Mouse (Mus musculus) liver (tissue): ENCODE results near the gene Pomgnt2.
A peak's percentile ranks its signal among the peaks of the same experiment; 100 is the strongest.

Experiments used
- DNase-seq: peaks from one replicate; pipeline ENCODE4 v3.0.0-alpha.2; 2020; ENCODE audit warnings: mixed read lengths

The Pomgnt2 gene

DNA sequence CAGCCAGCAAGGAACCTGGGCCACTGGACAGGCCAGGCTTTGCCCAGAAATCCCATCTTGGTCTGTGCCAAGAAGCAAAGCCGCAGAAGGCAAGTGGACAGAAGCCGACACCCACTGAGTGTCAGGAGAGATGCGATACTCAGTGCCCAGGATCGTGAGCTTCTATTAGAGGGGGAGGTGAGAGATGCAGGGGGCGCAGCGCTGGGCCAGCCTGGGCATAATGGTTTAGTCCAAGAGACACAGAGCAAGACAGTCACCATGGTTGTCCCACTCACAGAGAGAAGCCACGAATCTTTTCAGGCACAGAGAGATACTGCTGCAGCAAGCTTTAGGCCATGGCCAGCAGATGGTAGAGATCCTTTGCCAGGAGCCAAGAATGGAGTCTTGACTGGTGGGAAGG is 32.0 kb downstream of the Pomgnt2 start:
- DNase-seq, result no peak

DNA sequence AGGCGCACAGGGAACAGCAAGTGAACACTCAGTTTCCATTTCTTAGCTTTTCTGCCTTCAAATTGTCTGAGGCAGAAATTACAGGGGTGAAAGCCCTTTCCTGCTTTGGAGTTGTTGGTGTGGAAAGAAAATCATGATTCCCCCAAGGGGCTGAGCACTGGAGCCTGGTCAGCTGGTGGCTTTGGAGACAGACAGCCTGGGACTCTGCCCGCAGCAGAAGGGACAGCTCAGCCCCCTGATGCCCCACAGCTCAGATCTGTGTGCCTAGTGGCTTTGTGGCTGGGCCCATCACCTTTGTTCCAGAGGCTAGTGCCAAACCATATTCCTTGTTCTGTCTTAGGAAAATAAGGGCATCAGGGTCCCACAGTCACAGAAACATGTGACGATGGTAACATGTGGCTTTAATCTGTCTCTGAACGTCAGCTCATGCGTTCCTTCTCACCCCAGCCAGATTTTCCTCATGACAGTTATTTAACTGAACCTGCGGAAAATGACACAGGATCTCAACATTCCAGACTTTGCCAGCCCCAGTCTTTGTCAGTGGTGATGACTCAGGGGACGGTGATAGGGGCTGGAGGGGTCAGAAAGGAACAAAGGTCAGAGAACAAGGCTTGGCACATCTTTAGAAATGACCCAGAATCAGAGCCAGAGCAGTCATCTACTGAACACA is 36.8 kb downstream of the Pomgnt2 start:
- DNase-seq, result no peak

DNA sequence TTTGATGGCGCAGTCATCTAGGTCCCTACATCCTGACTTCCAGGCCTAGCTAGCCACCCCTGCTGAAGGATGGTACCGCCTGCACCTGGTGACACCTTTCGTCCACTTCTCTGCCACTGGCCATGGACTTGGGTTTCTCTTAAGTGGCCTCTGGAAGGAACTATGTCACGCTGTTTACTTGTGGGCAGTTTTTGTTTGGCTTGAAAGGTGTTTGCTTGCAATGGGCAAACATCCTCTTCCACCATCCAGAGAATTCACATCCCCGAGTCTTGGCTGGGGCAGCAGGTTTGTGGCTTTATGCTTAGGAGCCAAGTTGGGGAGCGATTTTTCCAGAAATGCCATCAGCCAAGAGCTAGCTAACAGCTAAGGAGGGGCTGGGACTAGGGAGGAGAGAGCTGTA is 44.3 kb downstream of the Pomgnt2 start:
- no peak for DNase-seq

DNA sequence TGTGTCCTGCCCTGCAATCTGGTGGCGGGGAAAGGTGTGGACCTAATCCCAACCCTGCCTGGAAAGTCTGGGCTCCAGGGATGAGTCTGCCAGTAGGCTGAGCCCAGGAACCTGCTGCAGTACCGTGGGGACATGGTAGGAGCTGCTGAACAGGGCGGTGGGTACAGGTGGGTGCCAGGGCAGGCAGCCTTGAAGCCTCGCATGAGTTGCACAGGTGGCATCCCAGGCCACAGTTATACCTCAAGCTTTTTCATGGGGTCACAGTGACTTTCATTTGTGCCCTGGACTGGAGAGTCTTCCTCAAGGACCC is 45.8 kb downstream of the Pomgnt2 start:
- DNase-seq, result no peak

DNA sequence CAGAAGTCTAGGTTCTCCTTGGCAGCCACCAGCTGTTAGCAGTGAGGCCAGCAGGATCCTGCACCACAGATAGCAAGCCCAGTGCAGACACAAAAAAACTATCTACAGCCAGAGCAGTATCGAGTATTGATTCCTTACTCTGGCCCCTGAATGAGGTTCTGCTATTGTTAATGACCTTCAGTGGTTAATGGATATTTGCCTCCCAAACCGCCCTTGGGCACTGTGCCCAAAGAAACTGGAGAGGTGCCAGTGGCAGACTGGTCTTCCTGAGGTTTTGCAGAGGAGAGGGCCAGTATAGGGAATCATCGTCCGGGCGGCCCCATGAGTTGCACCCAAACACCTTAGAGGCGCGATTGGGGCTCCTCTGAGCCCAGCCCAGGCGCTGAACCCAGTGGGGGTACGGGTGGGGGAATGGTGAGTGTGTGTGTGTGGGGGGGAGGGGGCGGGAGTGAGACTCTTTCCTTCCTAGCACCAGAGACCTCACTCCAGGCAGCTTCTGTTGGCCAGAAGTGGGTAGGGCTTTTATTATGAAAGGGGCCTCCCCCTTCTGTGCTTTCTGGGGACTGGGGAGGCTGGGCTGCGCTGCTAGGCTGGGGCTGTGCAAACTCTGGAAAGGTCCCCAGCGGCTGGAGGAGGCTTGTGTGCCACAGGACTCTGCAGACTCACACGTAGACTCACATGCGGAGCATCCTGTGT is 46.3 kb downstream of the Pomgnt2 start, which contains the start of gene Fam198a:
Gene Fam198a, plus strand, starts transcription at position 571 of the 696 bp plus-strand sequence.
- DNase-seq, result peak; percentile 34

DNA sequence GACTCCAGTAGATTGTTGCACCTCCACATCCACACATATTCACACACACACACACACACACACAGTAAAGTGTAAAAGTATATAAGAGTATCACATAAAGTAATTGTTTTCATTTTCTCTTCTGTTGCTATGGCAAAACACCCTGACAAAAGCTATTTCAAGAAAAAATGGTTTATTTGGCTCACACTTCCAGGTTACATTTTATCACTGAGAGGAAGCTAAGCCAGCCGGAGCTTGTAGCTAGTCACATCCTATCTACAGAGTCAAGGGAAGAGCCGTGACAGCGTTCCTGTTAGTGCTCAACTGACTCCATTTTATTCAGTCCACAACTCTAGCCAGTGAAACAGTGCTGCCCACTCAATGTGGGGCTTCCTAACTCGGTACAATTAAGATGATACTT is 48.5 kb downstream of the Pomgnt2 start:
- no peak for DNase-seq

DNA sequence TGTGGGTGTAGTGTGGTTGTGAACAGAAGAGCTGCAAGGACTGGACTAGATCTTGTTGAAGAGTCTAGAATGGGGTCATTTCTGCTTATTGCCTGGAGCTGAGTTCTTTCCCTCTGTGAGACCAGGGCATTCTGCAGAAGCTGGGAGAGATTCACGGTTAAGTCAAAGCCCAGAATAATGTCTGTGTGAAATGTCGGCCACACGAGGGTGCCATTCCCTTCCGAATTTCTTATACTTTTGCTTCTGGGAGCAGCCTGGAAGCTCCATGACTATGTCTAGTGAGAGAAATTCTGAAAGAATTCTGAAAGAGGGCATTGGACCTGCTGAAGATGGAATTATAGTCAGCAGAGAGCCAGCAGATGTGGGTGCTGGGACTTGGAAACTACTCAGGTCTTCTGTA is 49.1 kb downstream of the Pomgnt2 start:
- peak; percentile 36 for DNase-seq

DNA sequence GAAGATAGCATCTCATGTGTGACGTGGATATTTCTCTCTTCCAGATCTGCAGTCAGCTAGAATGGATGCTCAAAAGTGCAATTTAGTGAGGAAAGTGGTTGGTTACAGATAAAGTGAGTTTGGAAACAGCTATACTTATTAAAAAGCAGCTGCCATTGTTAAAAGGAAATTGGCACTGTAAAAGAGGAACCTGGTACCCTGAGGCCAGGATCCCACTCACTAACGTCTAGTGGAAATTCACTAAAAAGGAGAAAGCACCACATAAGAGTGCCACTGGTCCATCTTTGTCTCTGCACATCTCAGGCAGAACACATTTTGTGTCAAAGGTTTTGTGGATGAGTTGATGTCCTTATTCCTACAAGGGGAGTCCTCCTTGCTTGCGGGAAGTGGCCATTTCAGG is 53.3 kb downstream of the Pomgnt2 start:
- no peak for DNase-seq

DNA sequence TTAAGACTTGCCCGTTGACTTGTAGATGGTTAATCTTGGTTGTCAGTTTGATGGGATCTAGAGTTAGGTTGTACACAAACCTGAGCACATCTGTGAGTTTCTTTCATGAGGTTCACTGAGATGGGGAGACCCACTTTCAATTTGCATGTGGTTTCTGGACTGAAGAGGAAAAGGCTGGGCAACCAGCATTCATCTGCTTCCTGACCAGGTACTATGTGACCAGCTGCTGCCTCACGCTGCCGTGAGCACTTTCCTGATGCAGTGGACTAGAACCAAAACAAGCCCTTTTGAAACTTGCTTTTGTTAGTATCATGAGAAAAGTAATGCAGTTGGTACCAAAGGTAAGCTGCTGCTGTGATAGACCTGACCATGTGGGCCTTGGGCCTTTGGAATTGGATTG is 53.9 kb downstream of the Pomgnt2 start:
- no peak for DNase-seq

DNA sequence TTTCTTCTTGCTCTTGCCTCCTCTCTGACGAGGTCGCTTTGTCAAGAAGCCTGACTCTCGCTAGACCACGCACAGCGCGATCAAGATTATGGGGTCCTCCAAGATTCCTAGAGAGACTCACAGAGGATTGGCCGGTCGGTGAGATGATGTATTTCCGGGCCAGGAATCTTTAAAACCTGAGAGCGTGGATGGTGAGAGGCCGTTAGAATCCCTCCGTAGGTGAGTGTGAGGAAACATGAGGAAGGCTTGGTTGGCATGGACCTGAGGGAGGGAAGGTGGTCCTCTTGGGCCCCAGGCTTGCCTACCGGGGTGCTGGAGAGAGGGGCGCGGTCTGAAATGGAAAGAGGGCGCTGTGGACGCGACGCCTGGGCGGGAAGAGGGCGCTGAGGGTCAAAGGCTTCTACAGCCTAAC is 59.0 kb downstream of the Pomgnt2 start:
- DNase-seq, result peak; percentile 42

DNA sequence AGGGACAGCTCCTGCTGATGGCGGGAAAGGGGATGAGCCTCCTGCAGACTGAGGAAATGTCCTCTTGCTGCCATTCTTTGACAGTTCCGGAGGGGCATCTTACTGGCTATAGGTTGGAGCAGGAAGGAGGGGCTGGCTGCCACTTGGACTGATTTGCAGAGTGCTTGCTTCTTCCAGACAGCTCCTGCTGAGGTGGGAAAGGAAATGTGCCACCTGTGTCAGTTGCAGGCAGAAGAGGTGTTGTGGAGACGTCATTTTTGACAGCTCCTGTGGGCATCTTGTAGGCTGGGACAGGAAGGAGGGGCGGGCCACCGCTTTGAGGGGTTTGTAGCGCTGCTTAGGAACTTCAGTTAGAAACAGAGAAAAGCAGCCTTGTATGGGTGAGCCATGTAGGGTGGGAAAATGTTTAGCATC is 59.5 kb downstream of the Pomgnt2 start:
- no peak for DNase-seq

DNA sequence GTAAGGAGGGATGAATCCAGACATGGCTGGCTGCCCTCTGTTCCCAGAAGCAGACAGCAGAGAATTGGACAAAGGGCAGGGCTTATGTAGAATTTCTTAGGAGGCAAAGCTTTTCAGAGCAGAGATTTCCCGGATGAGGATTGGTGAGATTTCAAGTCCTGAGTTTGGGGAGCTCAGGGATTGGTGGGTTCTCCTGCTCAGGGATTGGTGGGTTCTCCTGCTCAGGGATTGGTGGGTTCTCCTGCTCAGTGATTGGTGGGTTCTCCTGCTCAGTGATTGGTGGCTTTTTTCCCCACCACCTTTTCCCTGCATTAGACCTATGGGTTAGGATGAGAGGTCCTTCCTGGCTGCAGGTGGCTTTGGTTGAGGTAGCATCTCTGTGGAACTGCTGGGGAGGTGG is 60.0 kb downstream of the Pomgnt2 start:
- no peak for DNase-seq

DNA sequence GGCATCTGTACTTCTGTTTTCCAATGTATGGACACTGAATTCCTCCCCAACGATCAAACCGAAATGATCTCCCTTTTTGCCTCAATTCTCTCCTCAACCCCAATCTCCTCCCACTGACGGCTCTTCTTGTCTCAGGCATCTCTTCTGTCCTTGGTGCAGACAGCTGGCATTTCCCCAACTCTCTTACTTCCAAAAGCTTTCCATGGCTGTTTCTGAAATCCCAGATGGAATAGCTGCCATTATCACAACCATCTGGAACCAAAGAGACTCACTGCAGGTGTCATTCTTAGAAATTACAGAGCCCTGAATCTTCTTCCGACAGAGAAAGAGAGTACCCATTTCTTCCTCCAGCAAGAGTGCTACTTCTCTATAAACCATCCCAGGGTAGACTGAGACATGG is 62.1 kb downstream of the Pomgnt2 start:
- no peak for DNase-seq
